Mouse (Mus musculus) cortical plate, adult 2 months (tissue): ENCODE measurements around the gene Tsks.

Experiments used
- CTCF ChIP-seq: fragments of 200-500 bp; IDR thresholded peaks from 2 replicates; pipeline ENCODE4 v1.5.1; 2011; ENCODE audit warnings: mild to moderate bottlenecking, control low read depth, low read length; ENCODE audit not compliant: insufficient read depth; ENCODE audit errors: extremely low read depth
- POLR2A ChIP-seq: fragments of 200-500 bp; IDR thresholded peaks from 2 replicates; pipeline ENCODE4 v1.6.1; 2011; ENCODE audit warnings: mild to moderate bottlenecking, low read length, control low read depth; ENCODE audit not compliant: insufficient read depth; ENCODE audit errors: extremely low read depth

GRCm38 (mm10) chr7:44983944-44984832, 41.2 kb downstream of the Tsks start:
- TF ChIP-seq POLR2A (no peak), CTCF (no peak)
